In the genomic region with DNA sequence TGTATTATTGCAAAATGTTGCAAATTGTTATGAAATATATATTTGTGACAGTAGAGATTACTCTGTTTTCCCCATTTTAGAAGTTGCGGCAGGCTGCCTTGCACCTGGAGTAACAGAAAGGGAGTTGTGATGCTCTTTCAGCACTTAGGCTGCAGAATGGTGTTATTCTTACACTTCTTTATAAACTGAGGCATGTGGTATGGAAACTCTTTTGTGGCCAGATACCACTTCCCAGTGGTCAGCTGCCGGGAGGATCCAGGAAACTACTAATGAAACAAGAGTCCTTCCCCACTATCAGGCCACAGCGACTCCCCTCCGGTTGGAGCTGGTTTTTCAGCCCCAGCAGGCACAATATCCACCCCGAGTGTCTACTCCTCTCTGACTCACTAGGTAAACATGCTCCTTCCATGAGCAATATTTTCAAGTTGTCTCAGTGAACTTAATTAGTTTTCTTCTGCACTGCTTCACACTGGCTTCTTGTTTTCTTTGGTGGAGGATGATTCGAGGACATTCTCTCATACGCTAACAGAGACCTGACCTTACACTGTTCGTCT, we compare ENCODE assay signal across 15 mouse cellular contexts. TPM values are rescaled to one million over a fixed set of nuclear protein-coding genes. Genes with fewer than 3 reads are reported as not detected.
DNase-seq lines count a peak whose midpoint lies in the region; ATAC-seq and TF ChIP-seq lines count a peak whose summit lies in the region.
"Had no signal": no experiment of that assay in that cellular context is flagged by ENCODE, and none has a peak within 500 bp of the region (broad histone marks: within the 10 kb centered on the region; RNA-seq: fewer than 3 reads in every experiment).

No protein-coding gene starts in this region.

- H3K9ac ChIP-seq in kidney, embryonic 15.5 days: no peak overlapping the region
- no peak overlapping the region for H3K9ac ChIP-seq in hindbrain, postnatal 0 days (replicated peaks; ENCODE audit: low read length)
- H3K9ac ChIP-seq: forebrain, embryonic 12.5 days; heart, embryonic 15.5 days; limb, embryonic 15.5 days had no signal

- 59% methylated on average over 8 of the region's 8 CpGs for WGBS in heart, embryonic 10.5 days
- WGBS in kidney, embryonic 15.5 days: 19% methylated on average over 8 of the region's 8 CpGs
- WGBS in hindbrain, postnatal 0 days: 74% methylated on average over 8 of the region's 8 CpGs

- no peak for TF ChIP-seq CTCF in layer of hippocampus, adult 2 months (conservative IDR thresholded peaks at IDR 0.05)
- no peak for TF ChIP-seq CTCF in hindbrain, postnatal 0 days (IDR thresholded peaks at IDR 0.05; ENCODE audit: low read depth)

- intact Hi-C loops in heart, postnatal 25 days (cut with DNase I): no loop called here

- peaks cover 43% of the 10 kb centered on the region for H3K36me3 ChIP-seq in heart, embryonic 10.5 days
- H3K36me3 ChIP-seq in kidney, embryonic 15.5 days: peaks cover 36% of the 10 kb centered on the region
- no peaks in the 10 kb centered on the region for H3K36me3 ChIP-seq in hindbrain, postnatal 0 days (ENCODE audit: insufficient read depth, low read length)

- peak; percentile 83 for DNase-seq in heart, embryonic 10.5 days (ENCODE audit: low spot score)
- no peak for DNase-seq in heart, postnatal 25 days (ENCODE audit: low spot score)
- peak; percentile 93 for DNase-seq in Muller cell, postnatal 12 days (ENCODE audit: inconsistent ontology term)
- peak; percentile 25 for DNase-seq in mesoderm, embryonic 11.5 days (ENCODE audit: low read depth, low spot score)
- no peak for DNase-seq in layer of hippocampus, adult 2 months (ENCODE audit: low spot score in 2 of 2)
- DNase-seq in cerebellum, adult 11 months: no peak
- no peak for DNase-seq in hindbrain, postnatal 0 days (ENCODE audit: low spot score)
- DNase-seq: adrenal gland, postnatal 36 days; cerebellum, adult 9-11 months had no signal

- no peak overlapping the region for H3K4me3 ChIP-seq in heart, embryonic 10.5 days
- no peak overlapping the region for H3K4me3 ChIP-seq in kidney, embryonic 15.5 days (replicated peaks)
- H3K4me3 ChIP-seq in layer of hippocampus, adult 2 months: no peak overlapping the region
- no peak overlapping the region for H3K4me3 ChIP-seq in hindbrain, postnatal 0 days (ENCODE audit: low read length)
- H3K4me3 ChIP-seq: forebrain, embryonic 12.5 days; heart, embryonic 15.5 days; limb, embryonic 15.5 days had no signal

- H3K27me3 ChIP-seq in heart, embryonic 10.5 days (ENCODE audit: insufficient read depth, poor library complexity, severe bottlenecking): no peaks in the 10 kb centered on the region
- no peaks in the 10 kb centered on the region for H3K27me3 ChIP-seq in kidney, embryonic 15.5 days
- no peaks in the 10 kb centered on the region for H3K27me3 ChIP-seq in hindbrain, postnatal 0 days (ENCODE audit: insufficient read depth, low read length)
- H3K27me3 ChIP-seq: forebrain, embryonic 12.5 days; heart, embryonic 15.5 days; limb, embryonic 15.5 days had no signal

- H3K4me2 ChIP-seq in kidney, embryonic 15.5 days: no peak overlapping the region; the same call in 1 of the 2 replicates
- no peak overlapping the region for H3K4me2 ChIP-seq in hindbrain, postnatal 0 days (ENCODE audit: low read depth, low read length)
- H3K4me2 ChIP-seq: forebrain, embryonic 12.5 days; heart, embryonic 15.5 days; limb, embryonic 15.5 days; midbrain, embryonic 11.5 days had no signal

- no peaks in the 10 kb centered on the region for H3K4me1 ChIP-seq in heart, embryonic 10.5 days
- peaks cover 10% of the 10 kb centered on the region for H3K4me1 ChIP-seq in kidney, embryonic 15.5 days
- H3K4me1 ChIP-seq in hindbrain, postnatal 0 days (ENCODE audit: insufficient read depth, low read length): no peaks in the 10 kb centered on the region
- H3K4me1 ChIP-seq: forebrain, embryonic 12.5 days; heart, embryonic 15.5 days had no signal

- ATAC-seq in kidney, embryonic 15.5 days (replicated peaks; ENCODE audit: low FRiP score): peak; percentile 96
- ATAC-seq in hindbrain, postnatal 0 days: no peak

- H3K27ac ChIP-seq in heart, embryonic 10.5 days: no peak overlapping the region
- H3K27ac ChIP-seq in kidney, embryonic 15.5 days: peak overlapping the region; percentile 71
- H3K27ac ChIP-seq in layer of hippocampus, adult 2 months: no peak overlapping the region
- H3K27ac ChIP-seq in hindbrain, postnatal 0 days: no peak overlapping the region
- H3K27ac ChIP-seq: forebrain, embryonic 12.5 days; heart, embryonic 15.5 days had no signal

- no peaks in the 10 kb centered on the region for H3K9me3 ChIP-seq in heart, embryonic 10.5 days
- no peaks in the 10 kb centered on the region for H3K9me3 ChIP-seq in kidney, embryonic 15.5 days (replicated peaks)
- H3K9me3 ChIP-seq in hindbrain, postnatal 0 days (ENCODE audit: low read length): no peaks in the 10 kb centered on the region
- H3K9me3 ChIP-seq: forebrain, embryonic 12.5 days; heart, embryonic 15.5 days; limb, embryonic 15.5 days had no signal

RNA-seq across cellular contexts. Expression of a gene that starts 46.4 kb away (rescaled TPM):
- 4.0 and 6.2 TPM in 2 replicates for polyA plus RNA-seq in heart, embryonic 10.5 days (2016; fragmentation: Nextera tagmentation; extraction: Ambion mirVana)
- total RNA-seq in heart, postnatal 25 days (2021): 10 to 100 TPM; 14.0 to 16.1 TPM
- polyA plus RNA-seq in kidney, embryonic 15.5 days (2015; fragmentation: Nextera tagmentation; extraction: Ambion mirVana): 4.0 and 4.2 TPM in 2 replicates
- total RNA-seq in layer of hippocampus, adult 2 months (2021): 10 to 100 TPM; 11.3 to 14.2 TPM
- total RNA-seq in hindbrain, postnatal 0 days (2014; rRNA removed): 10.6 and 11.1 TPM in 2 replicates
- 1.0 and 1.7 TPM in 2 replicates for polyA plus RNA-seq in hindbrain, postnatal 0 days (2015; fragmentation: Nextera tagmentation; extraction: Ambion mirVana)

RNA-seq across cellular contexts. Expression of a gene that starts 50.7 kb away (rescaled TPM):
- polyA plus RNA-seq in heart, embryonic 10.5 days (2016; fragmentation: Nextera tagmentation; extraction: Ambion mirVana): not detected in 2 replicates
- total RNA-seq in heart, postnatal 25 days (2021): not detected
- polyA plus RNA-seq in kidney, embryonic 15.5 days (2015; fragmentation: Nextera tagmentation; extraction: Ambion mirVana): not detected in 2 replicates
- total RNA-seq in layer of hippocampus, adult 2 months (2021): not detected
- not detected in 2 replicates for total RNA-seq in hindbrain, postnatal 0 days (2014; rRNA removed)
- not detected in 2 replicates for polyA plus RNA-seq in hindbrain, postnatal 0 days (2015; fragmentation: Nextera tagmentation; extraction: Ambion mirVana)
- total RNA-seq: adrenal gland, postnatal 36 days; layer of hippocampus, adult 18-20 months had no signal
- polyA plus RNA-seq: forebrain, embryonic 12.5 days; heart, embryonic 15.5 days; limb, embryonic 15.5 days; midbrain, embryonic 11.5 days had no signal

Comparison
In these comparisons a context has a peak if more than half of its experiments do, and no peak if none do; other contexts are left out.
1. DNase-seq: peak in heart, embryonic 10.5 days (single experiment), Muller cell, postnatal 12 days (single experiment) and mesoderm, embryonic 11.5 days (single experiment); none in heart, postnatal 25 days (single experiment), layer of hippocampus, adult 2 months (0 of 2), cerebellum, adult 11 months (single experiment) and hindbrain, postnatal 0 days (single experiment).